Mouse (Mus musculus): Measurements from ENCODE around the gene Prkag2.
"Not testable (repeated sequence)": the region's sequence is repeated elsewhere in the genome, so short reads cannot be mapped to it uniquely, and the experiment has no call there.

Prkag2 gene

GRCm38 (mm10) chr5:24861449-24861930, 239.0 kb downstream of the Prkag2 start:
- no peak for DNase-seq

GRCm38 (mm10) chr5:24860635-24861448, 239.6 kb downstream of the Prkag2 start:
- no peak for DNase-seq

- DNase-seq: no peak
Observed at GRCm38 (mm10) chr5:24859771-24860540, 240.5 kb downstream of the Prkag2 start.

- no peak for DNase-seq
Observed at GRCm38 (mm10) chr5:24854827-24855600, 245.4 kb downstream of the Prkag2 start.

- no peak for DNase-seq
Observed at GRCm38 (mm10) chr5:24854256-24854655, 246.2 kb downstream of the Prkag2 start.

GRCm38 (mm10) chr5:24848261-24848660, 252.2 kb downstream of the Prkag2 start:
- DNase-seq: not testable (repeated sequence)

- DNase-seq: no peak
Observed at GRCm38 (mm10) chr5:24843841-24844240, 256.6 kb downstream of the Prkag2 start.

DNA sequence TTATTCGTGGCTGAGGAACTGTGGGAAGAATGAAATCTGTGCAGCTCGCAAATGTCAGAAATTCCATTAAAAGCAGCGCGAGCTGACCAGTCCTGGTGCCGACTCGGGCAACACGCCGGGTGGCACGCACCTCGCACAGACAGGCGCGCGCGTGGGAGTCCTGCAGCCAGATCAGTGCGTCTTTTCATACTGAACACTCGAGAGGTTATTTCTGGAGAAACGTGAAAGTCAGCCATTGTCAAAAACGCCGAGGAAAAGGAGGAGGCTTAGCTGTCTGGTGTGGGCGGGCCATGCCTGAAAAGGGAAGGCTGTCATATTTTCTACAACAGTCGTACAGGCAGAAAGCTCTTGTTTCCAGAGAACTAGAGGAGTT, 257.4 kb downstream of the Prkag2 start:
- no peak for DNase-seq

GRCm38 (mm10) chr5:24842274-24843102, 258.0 kb downstream of the Prkag2 start, which contains the start of gene Rheb:
Rheb (minus strand) TSS chr5:24842624.
- DNase-seq: peak; percentile 99

DNA sequence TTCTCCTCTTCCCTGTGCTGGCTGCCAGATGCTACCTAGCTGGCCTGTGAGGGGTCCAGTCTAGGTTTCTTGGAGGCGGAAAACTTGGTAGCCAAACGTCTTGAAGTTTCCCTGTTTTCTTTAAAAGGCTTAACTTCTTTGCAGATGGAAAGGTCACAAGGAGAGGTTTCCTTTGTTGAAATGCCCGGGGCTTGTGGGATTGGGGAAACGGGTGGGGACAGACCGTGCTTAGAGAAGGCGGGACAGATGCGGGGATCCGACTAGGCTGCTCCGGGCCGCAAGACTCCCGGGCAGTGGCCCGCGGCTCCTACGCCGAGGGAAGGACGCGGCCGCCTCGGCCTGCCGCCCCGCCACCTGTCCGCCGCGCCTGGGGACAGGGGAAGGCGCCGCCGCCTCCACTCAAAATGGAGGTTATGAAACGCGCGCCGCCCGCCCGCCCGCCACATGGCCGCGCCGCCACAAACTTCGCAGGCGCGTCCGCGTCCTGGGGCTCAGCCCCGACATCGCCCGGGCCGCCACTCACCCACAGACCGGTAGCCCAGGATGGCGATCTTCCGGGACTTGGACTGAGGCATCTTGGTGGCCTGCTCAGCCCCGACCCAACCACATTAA, 258.7 kb downstream of the Prkag2 start:
- DNase-seq: peak in 1 of 2 experiments; percentile 28

DNA sequence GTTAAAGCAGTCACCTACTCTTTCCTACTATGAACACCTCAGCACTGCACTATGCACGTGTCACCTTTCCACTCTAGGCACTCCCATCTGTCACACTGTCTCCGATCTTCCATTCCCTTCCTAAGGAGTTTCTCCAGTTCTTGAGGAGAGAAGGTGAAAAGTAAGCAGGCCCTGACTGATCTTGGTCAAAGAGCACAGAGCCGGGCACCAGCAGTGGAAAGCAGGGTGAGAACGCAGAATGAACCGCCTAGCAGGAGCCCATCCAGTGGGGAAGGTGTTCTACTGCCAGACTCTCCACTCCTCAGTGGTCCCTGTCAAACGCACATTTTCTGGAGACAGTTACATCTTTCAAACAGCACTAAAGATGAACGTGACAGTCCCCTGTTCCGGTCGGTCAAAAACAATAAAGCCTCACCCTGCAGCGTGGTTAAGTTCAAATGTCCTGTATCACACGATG, 259.4 kb downstream of the Prkag2 start:
- DNase-seq: peak; percentile 15 to 30

DNA sequence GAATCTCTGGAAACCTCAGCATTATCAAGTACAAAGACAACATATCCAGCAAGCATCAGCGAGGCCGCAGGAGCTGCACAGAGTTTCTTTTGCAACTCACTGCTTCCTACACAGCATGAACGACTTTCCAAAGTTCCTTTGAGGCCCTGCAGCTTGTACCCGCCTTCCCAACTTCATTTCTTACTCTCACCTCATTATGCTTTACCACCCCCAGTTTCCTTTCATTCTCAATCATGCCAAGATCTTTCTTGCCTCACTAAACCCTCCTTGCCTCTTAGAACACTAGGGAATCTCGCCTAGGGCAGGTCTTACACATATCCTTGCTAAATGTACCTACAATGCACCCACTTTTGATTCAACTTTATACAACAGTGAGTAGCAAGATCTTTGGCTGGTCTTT, 266.0 kb downstream of the Prkag2 start:
- no peak for DNase-seq

DNA sequence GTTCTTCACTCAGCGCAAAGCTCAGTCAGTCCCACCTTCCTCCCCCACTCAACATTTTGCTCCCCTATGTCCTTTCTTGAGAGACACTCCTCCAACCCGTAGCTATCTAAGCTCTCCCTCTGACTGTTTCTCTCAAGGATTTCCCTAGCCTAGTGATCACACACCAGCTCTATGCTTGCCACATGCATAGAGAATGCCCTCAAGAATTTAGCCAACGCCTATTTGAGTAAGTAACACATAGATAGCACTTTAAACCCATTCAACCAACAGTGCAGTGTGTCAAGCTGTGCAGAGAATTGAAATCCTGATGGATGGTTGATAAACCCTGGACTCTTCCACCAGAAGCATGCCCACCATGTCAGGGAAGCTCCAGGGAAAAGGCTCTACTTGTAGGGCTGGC, 268.5 kb downstream of the Prkag2 start:
- no peak for DNase-seq

- no peak for DNase-seq
Observed at GRCm38 (mm10) chr5:24828446-24828845, 272.0 kb downstream of the Prkag2 start.

DNA sequence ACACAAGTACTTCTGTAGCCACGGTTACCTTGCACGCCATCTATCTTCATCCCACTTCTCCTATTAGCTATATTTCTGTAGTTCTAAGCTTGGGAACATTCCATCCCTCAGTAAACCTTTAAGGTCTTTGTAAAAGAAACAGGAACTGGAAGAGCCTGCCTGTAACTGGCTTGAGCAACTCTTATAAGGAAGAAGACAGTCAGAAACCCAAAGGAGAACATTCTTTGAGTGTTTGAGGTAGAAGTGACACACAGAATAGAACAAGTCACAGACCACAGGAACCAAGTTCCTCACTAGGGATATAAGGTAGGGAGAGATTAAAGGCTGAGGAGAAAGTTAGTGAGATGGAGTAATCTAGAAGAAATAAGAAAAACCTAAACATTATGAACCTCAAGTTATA, 273.3 kb downstream of the Prkag2 start:
- no peak for DNase-seq

- DNase-seq: no peak
Observed at GRCm38 (mm10) chr5:24826056-24826770, 274.2 kb downstream of the Prkag2 start.

- DNase-seq: peak; percentile 32 to 40
Observed at GRCm38 (mm10) chr5:24825365-24826055, 274.9 kb downstream of the Prkag2 start.

DNA sequence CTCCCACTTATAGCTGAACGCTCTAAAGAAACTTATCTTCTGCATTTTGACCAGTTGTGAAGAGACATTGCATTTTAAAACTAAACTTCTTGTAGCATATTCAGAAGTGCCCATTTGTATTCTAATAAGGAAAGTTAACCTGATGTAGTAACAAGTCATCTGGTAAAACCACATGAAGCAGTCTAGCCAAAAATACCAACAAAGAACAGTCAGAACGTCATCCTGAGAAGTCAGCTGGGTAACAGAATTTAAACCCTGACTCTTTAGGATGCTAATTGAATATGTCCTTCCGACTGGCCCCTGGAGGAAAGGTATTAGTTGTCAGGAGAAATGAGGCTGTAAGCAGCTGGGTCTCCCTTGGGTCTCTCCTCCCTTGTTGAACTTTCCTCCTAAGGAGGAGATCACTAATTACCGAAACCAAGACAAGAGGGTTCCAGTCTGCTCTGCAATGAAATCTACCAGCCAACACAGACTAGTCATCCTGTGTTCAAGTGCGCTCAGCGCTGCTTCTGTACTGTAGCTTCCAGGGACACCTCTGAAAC, 276.5 kb downstream of the Prkag2 start:
- DNase-seq: no peak

DNA sequence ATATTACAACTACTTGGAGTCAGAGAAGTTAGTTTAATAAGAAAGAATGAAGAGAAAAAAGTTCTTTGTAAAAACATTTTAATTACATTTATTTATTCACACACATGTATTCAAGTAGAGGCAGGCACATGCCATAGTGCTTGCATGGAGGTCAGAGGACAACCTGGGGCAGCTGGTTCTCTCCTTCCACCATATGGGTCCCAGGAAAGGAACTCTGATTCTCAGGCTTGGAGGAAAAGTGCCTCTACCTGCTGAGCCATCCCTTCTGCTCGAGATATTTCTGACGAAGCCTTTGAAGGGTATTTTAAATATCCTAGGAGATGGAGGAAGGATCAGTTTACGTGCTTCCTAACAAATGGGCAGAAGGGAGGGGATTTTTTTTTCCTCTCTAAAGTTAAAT, 277.7 kb downstream of the Prkag2 start:
- no peak for DNase-seq

- DNase-seq: not testable (repeated sequence)
Observed at GRCm38 (mm10) chr5:24822231-24822630, 278.2 kb downstream of the Prkag2 start.

All from kidney, adult 8-10 months (tissue).